Mouse (Mus musculus): ENCODE measurements at regions not wholly inside any gene's neighbourhood (a gene's known extent, or its start where the extent isn't known, plus 50 kb on each side); places are given as distances from the start of the nearest gene placed in this dataset.

GRCm38 (mm10) chr7:70164691-70165193, 201.8 kb downstream of the Nr2f2 start:
- H3K27me3 ChIP-seq (ENCODE audit: control insufficient read depth, insufficient read depth, low read length), result no peaks in the 10 kb centered on the region

GRCm38 (mm10) chr7:70158531-70158930, 208.0 kb downstream of the Nr2f2 start:
- no peak for TF ChIP-seq POLR2A (IDR thresholded peaks at IDR 0.05; ENCODE audit: control insufficient read depth, low read depth, low read length)
- TF ChIP-seq CTCF (IDR thresholded peaks at IDR 0.05; ENCODE audit: control insufficient read depth, insufficient read depth, insufficient replicate concordance, low read depth, low read length), result no peak
- H3K36me3 ChIP-seq (ENCODE audit: control insufficient read depth, insufficient read depth, low read length), result no peaks in the 10 kb centered on the region
- H3K27me3 ChIP-seq (ENCODE audit: control insufficient read depth, insufficient read depth, low read length), result no peaks in the 10 kb centered on the region
- H3K4me1 ChIP-seq (ENCODE audit: control insufficient read depth, insufficient read depth, low read length), result no peaks in the 10 kb centered on the region
- no peak overlapping the region for H3K4me3 ChIP-seq (ENCODE audit: control insufficient read depth, low read depth, low read length)
- H3K27ac ChIP-seq (ENCODE audit: control insufficient read depth, insufficient read depth, low read depth, low read length), result no peak overlapping the region

More at GRCm38 (mm10) chr7:70164691-70165193, 201.8 kb downstream of the Nr2f2 start:
- Histone ChIP-seq H3K4me3 (ENCODE audit: control insufficient read depth, low read depth, low read length) (no peak overlapping the region), H3K4me1 (ENCODE audit: control insufficient read depth, insufficient read depth, low read length) (no peaks in the 10 kb centered on the region), H3K27ac (ENCODE audit: control insufficient read depth, insufficient read depth, low read depth, low read length) (no peak overlapping the region), H3K36me3 (ENCODE audit: control insufficient read depth, insufficient read depth, low read length) (no peaks in the 10 kb centered on the region)
- TF ChIP-seq POLR2A (IDR thresholded peaks at IDR 0.05; ENCODE audit: control insufficient read depth, low read depth, low read length), result no peak
- TF ChIP-seq CTCF (IDR thresholded peaks at IDR 0.05; ENCODE audit: control insufficient read depth, insufficient read depth, insufficient replicate concordance, low read depth, low read length), result no peak

- Histone ChIP-seq H3K4me3 (ENCODE audit: control insufficient read depth, low read depth, low read length) (no peak overlapping the region), H3K27ac (ENCODE audit: control insufficient read depth, insufficient read depth, low read depth, low read length) (no peak overlapping the region), H3K27me3 (ENCODE audit: control insufficient read depth, insufficient read depth, low read length) (no peaks in the 10 kb centered on the region), H3K36me3 (ENCODE audit: control insufficient read depth, insufficient read depth, low read length) (no peaks in the 10 kb centered on the region), H3K4me1 (ENCODE audit: control insufficient read depth, insufficient read depth, low read length) (no peaks in the 10 kb centered on the region)
- no peak for TF ChIP-seq CTCF (IDR thresholded peaks at IDR 0.05; ENCODE audit: control insufficient read depth, insufficient read depth, insufficient replicate concordance, low read depth, low read length)
- no peak for TF ChIP-seq POLR2A (IDR thresholded peaks at IDR 0.05; ENCODE audit: control insufficient read depth, low read depth, low read length)
These were observed 221.7 kb downstream of the Nr2f2 start for GRCm38 (mm10) chr7:70144726-70145271.

DNA sequence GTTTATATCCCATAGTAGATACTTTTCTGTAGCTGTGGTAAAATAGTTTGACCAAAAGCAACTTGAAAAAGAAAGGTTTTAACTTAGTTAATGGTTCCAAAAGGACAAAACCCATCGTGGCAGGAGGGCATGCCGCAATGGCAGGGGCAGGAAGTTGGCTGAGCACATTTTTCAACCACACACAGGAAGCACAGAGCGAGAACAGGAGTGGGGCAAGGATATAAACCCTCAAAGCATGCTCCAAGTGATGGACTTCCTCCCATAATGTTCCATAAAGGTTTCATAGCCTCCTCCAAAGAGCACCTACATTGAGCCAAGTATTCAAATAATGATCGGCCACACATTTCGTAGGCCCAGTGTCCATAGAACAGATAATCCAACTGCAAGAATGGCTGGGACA, 229.7 kb downstream of the Nr2f2 start:
- no peak overlapping the region for H3K27ac ChIP-seq (ENCODE audit: control insufficient read depth, insufficient read depth, low read depth, low read length)
- no peaks in the 10 kb centered on the region for H3K36me3 ChIP-seq (ENCODE audit: control insufficient read depth, insufficient read depth, low read length)
- no peak for TF ChIP-seq CTCF (IDR thresholded peaks at IDR 0.05; ENCODE audit: control insufficient read depth, insufficient read depth, insufficient replicate concordance, low read depth, low read length)
- TF ChIP-seq POLR2A (IDR thresholded peaks at IDR 0.05; ENCODE audit: control insufficient read depth, low read depth, low read length), result no peak
- H3K27me3 ChIP-seq (ENCODE audit: control insufficient read depth, insufficient read depth, low read length), result no peaks in the 10 kb centered on the region
- no peak overlapping the region for H3K4me3 ChIP-seq (ENCODE audit: control insufficient read depth, low read depth, low read length)
- no peaks in the 10 kb centered on the region for H3K4me1 ChIP-seq (ENCODE audit: control insufficient read depth, insufficient read depth, low read length)

- no peak for TF ChIP-seq POLR2A (IDR thresholded peaks at IDR 0.05; ENCODE audit: control insufficient read depth, low read depth, low read length)
- no peak for TF ChIP-seq CTCF (IDR thresholded peaks at IDR 0.05; ENCODE audit: control insufficient read depth, insufficient read depth, insufficient replicate concordance, low read depth, low read length)
- no peak overlapping the region for H3K27ac ChIP-seq (ENCODE audit: control insufficient read depth, insufficient read depth, low read depth, low read length)
- H3K36me3 ChIP-seq (ENCODE audit: control insufficient read depth, insufficient read depth, low read length), result no peaks in the 10 kb centered on the region
- no peaks in the 10 kb centered on the region for H3K27me3 ChIP-seq (ENCODE audit: control insufficient read depth, insufficient read depth, low read length)
- no peak overlapping the region for H3K4me3 ChIP-seq (ENCODE audit: control insufficient read depth, low read depth, low read length)
- H3K4me1 ChIP-seq (ENCODE audit: control insufficient read depth, insufficient read depth, low read length), result no peaks in the 10 kb centered on the region
These were observed 231.1 kb downstream of the Nr2f2 start for GRCm38 (mm10) chr7:70135416-70135815.

GRCm38 (mm10) chr7:70129963-70130362, 236.6 kb downstream of the Nr2f2 start:
- no peaks in the 10 kb centered on the region for H3K36me3 ChIP-seq (ENCODE audit: control insufficient read depth, insufficient read depth, low read length)
- no peak for TF ChIP-seq POLR2A (IDR thresholded peaks at IDR 0.05; ENCODE audit: control insufficient read depth, low read depth, low read length)
- no peak for TF ChIP-seq CTCF (IDR thresholded peaks at IDR 0.05; ENCODE audit: control insufficient read depth, insufficient read depth, insufficient replicate concordance, low read depth, low read length)
- no peak overlapping the region; the same call in 1 of the 2 replicates for H3K4me3 ChIP-seq (ENCODE audit: control insufficient read depth, low read depth, low read length)
- H3K4me1 ChIP-seq (ENCODE audit: control insufficient read depth, insufficient read depth, low read length), result no peaks in the 10 kb centered on the region; the same call in 1 of the 2 replicates
- no peaks in the 10 kb centered on the region for H3K27me3 ChIP-seq (ENCODE audit: control insufficient read depth, insufficient read depth, low read length)
- no peak overlapping the region for H3K27ac ChIP-seq (ENCODE audit: control insufficient read depth, insufficient read depth, low read depth, low read length)

GRCm38 (mm10) chr7:70122818-70123217, 243.7 kb downstream of the Nr2f2 start:
- Histone ChIP-seq H3K27me3 (ENCODE audit: control insufficient read depth, insufficient read depth, low read length) (no peaks in the 10 kb centered on the region), H3K4me1 (ENCODE audit: control insufficient read depth, insufficient read depth, low read length) (peaks cover 3% of the 10 kb centered on the region; the same call in 1 of the 2 replicates), H3K27ac (ENCODE audit: control insufficient read depth, insufficient read depth, low read depth, low read length) (no peak overlapping the region)

More at GRCm38 (mm10) chr7:70122818-70123217, 243.7 kb downstream of the Nr2f2 start:
- no peak for TF ChIP-seq POLR2A (IDR thresholded peaks at IDR 0.05; ENCODE audit: control insufficient read depth, low read depth, low read length)
- no peak for TF ChIP-seq CTCF (IDR thresholded peaks at IDR 0.05; ENCODE audit: control insufficient read depth, insufficient read depth, insufficient replicate concordance, low read depth, low read length)
- Histone ChIP-seq H3K4me3 (ENCODE audit: control insufficient read depth, low read depth, low read length) (no peak overlapping the region), H3K36me3 (ENCODE audit: control insufficient read depth, insufficient read depth, low read length) (no peaks in the 10 kb centered on the region)
